Mouse (Mus musculus) CH12.LX (cell line): ENCODE data around the gene Ovol3. TPM values are rescaled to one million over a fixed set of nuclear protein-coding genes. Genes with fewer than 3 reads are reported as not detected.
"Not testable (repeated sequence)": the region's sequence is repeated elsewhere in the genome, so short reads cannot be mapped to it uniquely, and the experiment has no call there.

Experiments
- DNase-seq: peaks from one replicate; pipeline ENCODE4 v3.0.0-alpha.2; 2013; ENCODE audit errors: extremely low read depth
- H3K27ac ChIP-seq: 2 replicates; pipeline ENCODE4 v1.5.1; 2012; ENCODE audit warnings: low read depth, mild to moderate bottlenecking, control low read depth, moderate library complexity; ENCODE audit not compliant: insufficient read depth
- H3K27me3 ChIP-seq: replicated peaks from 2 replicates; pipeline ENCODE3; 2012; ENCODE audit warnings: inconsistent platforms
- H3K36me3 ChIP-seq, 2 experiments: replicated peaks in 1 of 2; 2 replicates each; pipeline versions ENCODE3 to v1.6.1; 2012; ENCODE audit warnings: inconsistent platforms in 1 of 2, low read length in 1 of 2, mild to moderate bottlenecking in 1 of 2, mixed read lengths in 1 of 2, moderate library complexity in 1 of 2; ENCODE audit not compliant: control insufficient read depth in 1 of 2, insufficient read depth in 1 of 2
- H3K4me1 ChIP-seq, 2 experiments: 2 replicates each; pipeline ENCODE4 v1.6.1; 2012; ENCODE audit warnings: inconsistent platforms in 1 of 2, moderate library complexity in 1 of 2; ENCODE audit not compliant: insufficient read depth in 2 of 2, control insufficient read depth in 1 of 2
- H3K4me2 ChIP-seq: 2 replicates; pipeline ENCODE4 v1.6.1; 2012; ENCODE audit warnings: low read depth, mild to moderate bottlenecking, control low read depth; ENCODE audit not compliant: poor library complexity, insufficient read depth, severe bottlenecking
- H3K4me3 ChIP-seq, 3 experiments: fragments of 150-350 bp in 1 of 3; sonication (generic) in 1 of 3; replicated peaks in 1 of 3; 2 replicates each; pipeline versions ENCODE3 to v1.5.1; 2011 to 2012; ENCODE audit warnings: low read depth in 2 of 3, low read length in 2 of 3, mild to moderate bottlenecking in 2 of 3, moderate library complexity in 2 of 3, control low read depth in 1 of 3, improper control_type of control experiment in 1 of 3, inconsistent platforms in 1 of 3, mixed read lengths in 1 of 3; ENCODE audit not compliant: poor library complexity in 1 of 3
- H3K79me2 ChIP-seq: replicated peaks from 2 replicates; pipeline ENCODE4 v1.6.1; 2012; ENCODE audit warnings: mild to moderate bottlenecking, moderate library complexity; ENCODE audit not compliant: control insufficient read depth, poor library complexity, insufficient read depth, severe bottlenecking; ENCODE audit errors: extremely low read depth
- H3K9ac ChIP-seq: 2 replicates; pipeline ENCODE4 v1.6.1; 2012; ENCODE audit warnings: low read depth, mild to moderate bottlenecking, control low read depth, moderate library complexity; ENCODE audit not compliant: insufficient read depth
- H3K9me3 ChIP-seq: replicated peaks from 2 replicates; pipeline ENCODE3; 2012; ENCODE audit warnings: low read length, inconsistent platforms, mixed read lengths
- BHLHE40 ChIP-seq: IDR thresholded peaks from 2 replicates; pipeline ENCODE4 v1.6.1; 2011; ENCODE audit warnings: mild to moderate bottlenecking, low read depth, low read length, improper control_type of control experiment
- ELF1 ChIP-seq: IDR thresholded peaks from 2 replicates; pipeline ENCODE4 v1.6.1; 2014; ENCODE audit warnings: low read depth, mild to moderate bottlenecking, inconsistent platforms, low read length, improper control_type of control experiment
- IRF4 ChIP-seq: IDR thresholded peaks from 2 replicates; pipeline ENCODE4 v1.6.1; 2014; ENCODE audit warnings: low read depth, mild to moderate bottlenecking, inconsistent platforms, low read length, improper control_type of control experiment
- JUN ChIP-seq: IDR thresholded peaks from 2 replicates; pipeline ENCODE4 v1.6.1; 2011; ENCODE audit warnings: low read depth, mild to moderate bottlenecking, low read length, improper control_type of control experiment, moderate library complexity; ENCODE audit not compliant: insufficient read depth
- MAZ ChIP-seq: IDR thresholded peaks from 2 replicates; pipeline ENCODE4 v1.6.1; 2012; ENCODE audit warnings: low read depth, mild to moderate bottlenecking, inconsistent platforms, low read length, improper control_type of control experiment, moderate library complexity
- MEF2A ChIP-seq: IDR thresholded peaks from 2 replicates; pipeline ENCODE4 v1.6.1; 2014; ENCODE audit warnings: low read depth, mild to moderate bottlenecking, inconsistent platforms, low read length, improper control_type of control experiment, borderline replicate concordance
- PAX5 ChIP-seq: IDR thresholded peaks from 2 replicates; pipeline ENCODE4 v1.6.1; 2012; ENCODE audit warnings: low read length, inconsistent platforms, mixed read lengths
- RAD21 ChIP-seq: IDR thresholded peaks from 2 replicates; pipeline ENCODE4 v1.6.1; 2011; ENCODE audit warnings: low read depth, mild to moderate bottlenecking, low read length, improper control_type of control experiment, moderate library complexity
- SMC3 ChIP-seq: IDR thresholded peaks from 2 replicates; pipeline ENCODE4 v1.6.1; 2011; ENCODE audit warnings: low read depth, low read length, improper control_type of control experiment
- TBP ChIP-seq: conservative IDR thresholded peaks from 2 replicates; pipeline ENCODE4 v1.6.1; 2011; ENCODE audit warnings: low read depth, low read length, improper control_type of control experiment
- TCF12 ChIP-seq: IDR thresholded peaks from 2 replicates; pipeline ENCODE4 v1.6.1; 2014; ENCODE audit warnings: low read depth, mild to moderate bottlenecking, inconsistent platforms, low read length, improper control_type of control experiment
- USF1 ChIP-seq: IDR thresholded peaks from 2 replicates; pipeline ENCODE4 v1.6.1; 2014; ENCODE audit warnings: low read depth, mild to moderate bottlenecking, inconsistent platforms, low read length, improper control_type of control experiment
- USF2 ChIP-seq: conservative IDR thresholded peaks from 2 replicates; pipeline ENCODE4 v1.6.1; 2011; ENCODE audit warnings: low read depth, low read length, improper control_type of control experiment
- ZKSCAN1 ChIP-seq: IDR thresholded peaks from 2 replicates; pipeline ENCODE4 v1.6.1; 2012; ENCODE audit warnings: low read depth, inconsistent platforms, low read length, improper control_type of control experiment, borderline replicate concordance
- dilution Hi-C: fragments of 300-500 bp; cut with MboI; formaldehyde crosslinking; loops from 2 replicates; pipeline ENCODE4 v1.14.3; 2020; ENCODE audit warnings: low sequenced_read_pairs; ENCODE audit not compliant: extremely low pct_unique_long_range_greater_than_20kb, extremely low pct_ligation_motif_present
- in situ Hi-C: fragments of 300-500 bp; cut with MboI; formaldehyde crosslinking; loops from 3 replicates; pipeline ENCODE4 v1.14.3; 2019; ENCODE audit warnings: low sequenced_read_pairs, low pct_ligation_motif_present, low pct_unique_long_range_greater_than_20kb, mixed read lengths
- polyA plus RNA-seq: library from polyadenylated mRNA; unstranded; fragments of >175 nt; gene quantifications from 2 replicates; pipeline ENCODE4 v1.2.1, GENCODE M21; 2012; ENCODE audit warnings: low read depth; ENCODE audit not compliant: insufficient read length
- total RNA-seq, 2 experiments: library from RNA; depleted of rRNA; stranded (reverse); fragments of 300-350 nt in 1 of 2; fragments of >200 nt in 1 of 2; gene quantifications; 2 replicates each; pipeline ENCODE4 v1.2.3; 2012 to 2014

Gene Ovol3
- total and polyA plus RNA-seq, 3 experiments, result 0.42 to 4.3 (median 2.8) TPM

- in situ Hi-C loops (no loop called here), dilution Hi-C loops (no loop called here)
- no peaks in the 10 kb centered on the region for H3K27me3 ChIP-seq
- H3K4me1 ChIP-seq, result no peaks in the 10 kb centered on the region
- no peak for DNase-seq
- H3K9ac ChIP-seq, result no peak overlapping the region
- H3K9me3 ChIP-seq, result no peaks in the 10 kb centered on the region
- H3K36me3 ChIP-seq, result peaks cover 31 to 92% of the 10 kb centered on the region in 2 experiments
- no peaks in the 10 kb centered on the region for H3K79me2 ChIP-seq
- TF ChIP-seq USF1 (no peak), RAD21 (no peak), JUN (no peak), MEF2A (no peak), ELF1 (no peak), MAZ (no peak), PAX5 (no peak), BHLHE40 (no peak), SMC3 (no peak), TBP (no peak), ZKSCAN1 (no peak), USF2 (no peak)
- no peak overlapping the region for H3K4me3 ChIP-seq
- no peak overlapping the region for H3K4me2 ChIP-seq
- H3K27ac ChIP-seq, result no peak overlapping the region
Observed at GRCm38 (mm10) chr7:30251956-30252954, 16.7 kb upstream of the Ovol3 start.

DNA sequence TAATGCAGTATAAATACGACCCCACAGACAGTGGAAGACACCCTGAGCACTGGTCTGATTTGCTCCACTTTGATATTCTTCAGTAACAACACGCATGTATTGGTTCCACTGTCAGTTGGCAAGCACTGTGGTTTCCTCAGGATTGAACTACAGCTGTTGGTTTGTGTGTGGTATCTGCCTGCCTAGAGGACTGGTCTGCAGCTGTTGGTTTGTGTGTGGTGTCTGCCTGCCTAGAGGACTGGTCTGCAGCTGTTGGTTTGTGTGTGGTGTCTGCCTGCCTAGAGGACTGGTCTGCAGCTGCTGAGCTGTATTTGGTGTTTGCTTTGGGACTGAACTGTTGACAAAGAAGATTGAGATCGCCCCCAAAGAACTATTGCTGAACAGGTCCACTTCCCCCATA is 1.8 kb upstream of the Ovol3 start:
- H3K4me3 ChIP-seq, H3K4me2 ChIP-seq, H3K79me2 ChIP-seq, in situ Hi-C loops, DNase-seq, H3K9ac ChIP-seq, H3K27me3 ChIP-seq, dilution Hi-C loops, H3K27ac ChIP-seq, H3K9me3 ChIP-seq: not testable (repeated sequence)
- H3K36me3 ChIP-seq, result peaks cover 41 to 62% of the 10 kb centered on the region in 2 experiments
- H3K4me1 ChIP-seq, result peaks cover 12 to 36% of the 10 kb centered on the region in 2 experiments

- dilution Hi-C loops (no loop called here), in situ Hi-C loops (no loop called here)
- no peak overlapping the region for H3K9ac ChIP-seq
- no peak overlapping the region for H3K4me2 ChIP-seq
- no peak for DNase-seq
- H3K4me1 ChIP-seq, result peaks cover 12 to 44% of the 10 kb centered on the region in 2 experiments
- no peaks in the 10 kb centered on the region for H3K27me3 ChIP-seq
- H3K36me3 ChIP-seq, result peaks cover 21 to 40% of the 10 kb centered on the region in 2 experiments
- H3K9me3 ChIP-seq, result no peaks in the 10 kb centered on the region
- H3K27ac ChIP-seq, result no peak overlapping the region
- no peaks in the 10 kb centered on the region for H3K79me2 ChIP-seq
- TF ChIP-seq TCF12, result 0 out of 2 replicates have a peak, but pooled peaks have one; percentile 9
- TF ChIP-seq IRF4, result no peak
- peak overlapping the region in 1 of 3 experiments; percentile 2 for H3K4me3 ChIP-seq
Observed at GRCm38 (mm10) chr7:30235091-30235490, 434 bp downstream of the Ovol3 start.
